Mouse (Mus musculus) spleen, adult 10 weeks (tissue): Measurements from ENCODE around the gene Zfp142. TPM values are rescaled to one million over a fixed set of nuclear protein-coding genes. Genes with fewer than 3 reads are reported as not detected.

Experiments
- polyA plus RNA-seq: library from polyadenylated mRNA; stranded (reverse); fragments of 350-450 nt; fragmentation: Illumina TruSeq; extraction: RNeasy Lipid Tissue Mini Kit (QIAGEN cat#74804); gene quantifications from one replicate; pipeline ENCODE4 v1.2.3, GENCODE M21; 2015; ENCODE audit warnings: low replicate concordance; ENCODE audit not compliant: insufficient read depth

Zfp142 gene
- polyA plus RNA-seq = 13.7 TPM

GRCm38 (mm10) chr1:74587773-74588445, at the start of gene Zfp142, which contains the start of gene Bcs1l:
Gene Zfp142 (minus strand): TSS chr1:74588246.
Gene Bcs1l (plus strand): TSS chr1:74588289.

DNA sequence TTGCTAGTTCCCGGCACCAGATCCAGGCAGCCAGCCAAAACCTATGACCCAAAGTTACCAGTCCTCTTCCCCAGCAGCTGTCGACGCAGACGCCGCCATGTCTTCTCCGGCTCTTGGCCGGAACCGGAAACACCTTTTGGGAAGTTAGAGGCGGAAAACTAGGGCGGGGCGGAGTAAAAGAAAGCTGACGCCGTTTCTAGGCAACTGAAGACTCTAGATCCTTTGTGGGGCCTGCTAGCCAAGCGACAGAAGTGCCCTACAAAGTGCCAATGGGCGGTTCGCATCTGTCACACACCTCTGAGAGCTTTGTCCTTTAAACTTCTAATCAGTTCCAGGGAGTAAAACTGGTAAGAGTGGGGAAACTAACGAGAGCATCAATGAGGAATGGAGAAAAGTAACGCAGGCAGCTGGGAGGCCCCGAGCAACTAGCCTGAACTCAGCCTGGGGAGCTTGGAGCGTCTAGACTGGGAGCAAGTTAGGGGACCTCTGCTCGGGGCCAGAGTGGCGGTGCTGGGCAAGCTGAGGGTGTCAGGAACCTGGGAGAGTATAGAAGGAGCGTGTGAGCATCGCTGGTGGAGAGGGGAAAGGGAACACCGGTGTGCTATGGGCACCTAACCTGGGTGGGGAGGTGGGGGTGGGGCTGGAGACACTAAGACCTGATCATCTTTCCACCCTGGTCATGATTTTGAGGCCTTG, 13.4 kb upstream of the Zfp142 start, which contains the start of the genes Rnf25 and Stk36:
Gene Rnf25, minus strand, starts transcription at position 131 of the 696 bp plus-strand sequence.
Gene Stk36, plus strand, starts transcription at position 179 of the 696 bp plus-strand sequence.

GRCm38 (mm10) chr1:74544184-74544583, 43.9 kb downstream of the Zfp142 start, which contains the start of gene Usp37:
Gene Usp37 (minus strand): TSS chr1:74544284.

DNA sequence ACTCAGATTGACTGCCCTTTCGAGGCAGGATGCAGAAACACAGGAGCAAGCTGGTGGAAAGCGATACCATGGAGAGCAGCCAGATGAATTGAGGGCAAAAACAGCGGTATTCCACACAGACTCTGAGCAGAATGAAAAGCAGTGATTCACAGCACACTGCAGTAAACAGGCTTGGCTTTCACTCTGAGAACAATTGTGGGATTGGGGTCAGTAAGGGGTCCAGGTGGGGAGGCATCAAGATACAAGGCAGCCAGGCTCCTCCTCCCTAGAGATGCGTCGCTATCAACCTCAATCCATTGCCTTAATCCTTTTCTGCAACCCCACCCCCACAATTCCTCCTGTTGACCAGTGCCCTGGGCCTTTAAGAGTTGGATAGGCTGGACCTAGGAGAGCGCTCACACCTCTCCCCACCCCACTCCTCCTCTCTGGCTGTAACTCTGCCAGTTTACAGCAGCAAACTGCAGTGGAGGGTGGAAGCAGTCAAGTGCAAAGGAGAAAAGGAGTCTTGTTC, 45.5 kb downstream of the Zfp142 start, which contains the start of gene Plcd4:
Gene Plcd4, plus strand, starts transcription at position 438 of the 511 bp plus-strand sequence.

Other genes with a start within 250 kb of the Zfp142 start
- gene Catip, start 226.1 kb downstream of the Zfp142 start, polyA plus RNA-seq = 0.64 TPM
- gene Slc11a1, start 213.1 kb downstream of the Zfp142 start, polyA plus RNA-seq = 46.5 TPM
- gene Ctdsp1, start 196.7 kb downstream of the Zfp142 start, polyA plus RNA-seq = 54.0 TPM
- gene Vil1, start 178.9 kb downstream of the Zfp142 start, polyA plus RNA-seq = not detected
- gene Cnot9, start 82.2 kb downstream of the Zfp142 start, polyA plus RNA-seq = 35.8 TPM
- gene Plcd4, start 45.4 kb downstream of the Zfp142 start, polyA plus RNA-seq = not detected
- 19.9 TPM for gene Usp37, start 44.0 kb downstream of the Zfp142 start, polyA plus RNA-seq
- 16.0 TPM for gene Bcs1l, start within 50 bp of the Zfp142 start, polyA plus RNA-seq
- 44.9 TPM for gene Rnf25, start 13.2 kb upstream of the Zfp142 start, polyA plus RNA-seq
- 0.29 TPM for gene Stk36, start 13.2 kb upstream of the Zfp142 start, polyA plus RNA-seq
- gene Ttll4, start 73.5 kb upstream of the Zfp142 start, polyA plus RNA-seq = 43.7 TPM
- 86.6 TPM for gene Cyp27a1, start 125.3 kb upstream of the Zfp142 start, polyA plus RNA-seq
- gene Prkag3, start 161.0 kb upstream of the Zfp142 start, polyA plus RNA-seq = 0.15 TPM
- gene Wnt6, start 183.6 kb upstream of the Zfp142 start, polyA plus RNA-seq = 0.47 TPM
- gene Wnt10a, start 203.3 kb upstream of the Zfp142 start, polyA plus RNA-seq = 0.77 TPM